Mouse (Mus musculus): Measurements from ENCODE around the gene Odf2. TPM values are rescaled to one million over a fixed set of nuclear protein-coding genes. Genes with fewer than 3 reads are reported as not detected.

Odf2 gene
- polyA plus RNA-seq (2015; fragmentation: Nextera tagmentation; extraction: Ambion mirVana): 33.1 and 36.9 TPM in 2 replicates

DNA sequence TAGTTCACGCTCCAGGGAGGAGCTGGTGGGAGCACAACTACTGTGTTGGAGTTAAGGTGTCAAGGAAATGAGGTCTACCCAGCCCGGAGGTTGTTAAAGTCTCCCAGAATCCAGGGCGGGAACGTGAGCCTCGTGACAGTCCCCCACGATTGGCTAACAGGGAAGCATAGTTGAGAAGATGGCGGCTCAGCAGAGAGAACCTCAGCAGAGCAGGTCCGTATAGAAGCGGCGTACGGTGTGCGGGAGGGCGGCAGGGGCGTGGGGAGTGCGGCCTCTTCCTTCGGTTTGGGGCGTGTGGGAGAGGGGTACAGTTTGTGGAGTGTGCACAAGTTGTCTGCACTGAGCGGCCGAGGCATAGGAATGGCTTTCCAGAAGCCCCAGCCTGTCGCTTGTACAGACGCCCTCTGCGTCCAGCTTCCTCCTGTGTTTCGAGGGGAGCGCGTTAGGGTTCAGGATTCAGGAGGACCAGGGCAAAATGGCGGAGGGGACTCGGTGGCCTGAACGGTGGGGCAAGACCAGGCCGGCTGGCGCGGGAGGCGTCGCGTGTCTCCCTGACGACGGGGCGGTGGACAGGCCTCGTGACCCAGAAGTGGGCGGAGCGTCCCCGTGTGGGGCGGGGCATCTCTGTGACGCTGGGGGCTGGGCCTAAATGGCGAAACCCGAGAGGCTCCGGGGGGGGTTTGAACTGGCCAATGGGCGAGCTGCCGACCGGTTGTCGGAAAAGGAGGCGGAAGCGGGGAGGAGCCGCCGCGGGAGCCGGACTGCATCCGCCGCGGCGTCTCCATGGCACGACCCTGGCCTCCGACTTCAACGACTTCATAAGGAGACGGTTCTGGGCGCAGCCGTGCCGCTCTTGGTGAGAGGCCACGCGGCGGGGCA, at the start of gene Odf2:
Gene Odf2, plus strand, starts transcription at position 156 of the 879 bp plus-strand sequence.
- Histone ChIP-seq H3K9me3 (replicated peaks; ENCODE audit: low read length) (no peaks in the 10 kb centered on the region), H3K4me3 (replicated peaks; ENCODE audit: low read depth, low read length) (peak within 1 kb of the TSS; percentile 86), H3K4me2 (ENCODE audit: low read length) (peak within 1 kb of the TSS; percentile 88), H3K27ac (peak within 1 kb of the TSS; percentile 87), H3K36me3 (ENCODE audit: insufficient read depth, low read length) (peaks cover 16% of the 10 kb centered on the region), H3K27me3 (ENCODE audit: insufficient read depth, low read length) (no peaks in the 10 kb centered on the region), H3K9ac (ENCODE audit: low read depth, low read length) (peak within 1 kb of the TSS; percentile 90), H3K4me1 (replicated peaks; ENCODE audit: insufficient read depth, low read length) (peaks cover 6% of the 10 kb centered on the region)
- DNase-seq (ENCODE audit: low spot score) (peak; percentile 98), ATAC-seq (replicated peaks; ENCODE audit: low FRiP score, low read depth) (peak; percentile 91)
- WGBS: under 1% methylated on average over 66 of the region's 70 CpGs
- TF ChIP-seq CTCF (IDR thresholded peaks at IDR 0.05; ENCODE audit: low read depth): no peak

DNA sequence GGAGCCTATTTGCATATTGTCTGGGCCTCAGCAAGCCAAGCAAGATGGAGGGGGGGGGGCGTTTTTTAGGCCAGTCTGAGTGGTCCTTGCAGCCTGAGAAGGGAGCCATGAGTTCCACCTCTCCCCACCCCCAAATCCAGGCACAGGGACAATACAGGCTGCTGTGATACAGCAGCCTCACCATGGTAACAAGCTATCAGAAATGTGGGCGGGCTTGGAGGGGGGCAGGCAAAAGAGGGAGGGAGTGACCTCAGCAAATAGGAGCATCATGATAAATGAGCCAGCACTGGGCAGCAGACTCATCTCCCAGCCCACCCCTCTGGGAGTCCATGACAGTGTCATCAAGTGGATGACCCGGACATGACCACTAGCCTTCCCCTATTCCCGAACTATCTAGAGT, 49.6 kb upstream of the Odf2 start:
- Histone ChIP-seq H3K4me2 (ENCODE audit: low read length) (no peak overlapping the region), H3K4me1 (replicated peaks; ENCODE audit: insufficient read depth, low read length) (no peaks in the 10 kb centered on the region), H3K27me3 (ENCODE audit: insufficient read depth, low read length) (peaks cover 4% of the 10 kb centered on the region), H3K4me3 (replicated peaks; ENCODE audit: low read depth, low read length) (no peak overlapping the region), H3K9ac (ENCODE audit: low read depth, low read length) (no peak overlapping the region), H3K9me3 (replicated peaks; ENCODE audit: low read length) (no peaks in the 10 kb centered on the region), H3K36me3 (ENCODE audit: insufficient read depth, low read length) (peaks cover 39% of the 10 kb centered on the region), H3K27ac (no peak overlapping the region)
- DNase-seq (ENCODE audit: low spot score) (no peak), ATAC-seq (replicated peaks; ENCODE audit: low FRiP score, low read depth) (no peak)
- WGBS: 69% methylated on average over 4 of the region's 4 CpGs
- no peak for TF ChIP-seq CTCF (IDR thresholded peaks at IDR 0.05; ENCODE audit: low read depth)

DNA sequence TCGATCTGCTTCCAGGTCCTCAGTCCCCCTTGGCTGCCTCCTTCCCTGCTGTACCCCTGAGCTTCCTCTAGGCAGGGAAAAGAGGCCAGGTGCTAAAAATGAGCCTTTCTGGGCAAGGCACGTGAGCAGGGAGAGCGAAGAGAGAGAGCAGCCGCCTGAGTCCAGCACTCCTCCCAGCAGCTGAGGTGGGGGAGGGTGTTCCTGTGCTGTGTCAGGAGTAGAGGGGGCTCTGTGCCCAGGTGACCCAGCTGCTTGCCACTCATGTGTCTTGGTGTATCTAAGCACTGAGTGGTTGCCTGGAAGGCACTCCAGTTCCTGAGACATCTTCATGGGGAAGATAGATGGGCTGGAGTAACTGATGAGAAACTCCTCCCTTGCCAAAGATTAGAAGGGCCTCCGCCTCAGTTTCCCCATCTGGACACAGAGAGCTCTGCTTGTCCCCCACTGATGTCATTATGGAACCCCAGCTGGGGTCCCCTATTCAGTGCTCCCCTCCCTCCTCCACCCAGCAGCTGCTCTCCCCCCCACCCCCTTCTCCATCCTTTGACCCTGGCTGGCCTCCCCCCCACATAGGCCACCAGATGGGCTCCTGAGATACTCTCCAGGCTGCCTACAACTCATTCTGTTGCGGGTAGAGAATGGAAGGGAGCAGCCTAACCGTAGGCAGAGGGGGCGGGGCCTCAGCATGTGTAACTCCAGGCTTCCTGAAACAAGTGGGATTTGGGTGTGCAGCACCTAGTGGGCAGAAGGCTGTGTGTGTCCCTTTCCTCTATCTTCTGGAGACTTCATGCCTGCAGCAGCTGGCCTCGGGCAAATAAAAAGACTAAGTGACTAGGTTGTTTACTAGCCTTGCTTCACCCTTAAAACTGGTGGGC, 45.6 kb upstream of the Odf2 start:
- no peaks in the 10 kb centered on the region for H3K9me3 ChIP-seq (replicated peaks; ENCODE audit: low read length)
- no peak for TF ChIP-seq CTCF (IDR thresholded peaks at IDR 0.05; ENCODE audit: low read depth)
- no peak overlapping the region for H3K27ac ChIP-seq
- peaks cover 5% of the 10 kb centered on the region; the same call in 1 of the 2 replicates for H3K4me1 ChIP-seq (replicated peaks; ENCODE audit: insufficient read depth, low read length)
- no peak overlapping the region for H3K4me2 ChIP-seq (ENCODE audit: low read length)
- H3K27me3 ChIP-seq (ENCODE audit: insufficient read depth, low read length): peaks cover 26% of the 10 kb centered on the region
- no peak overlapping the region for H3K9ac ChIP-seq (ENCODE audit: low read depth, low read length)
- DNase-seq (ENCODE audit: low spot score): no peak
- H3K4me3 ChIP-seq (replicated peaks; ENCODE audit: low read depth, low read length): no peak overlapping the region
- 69% methylated on average over 9 of the region's 9 CpGs for WGBS
- H3K36me3 ChIP-seq (ENCODE audit: insufficient read depth, low read length): peaks cover 26% of the 10 kb centered on the region
- 0 out of 2 replicates have a peak, but pooled peaks have one; percentile 15 for ATAC-seq (replicated peaks; ENCODE audit: low FRiP score, low read depth)

DNA sequence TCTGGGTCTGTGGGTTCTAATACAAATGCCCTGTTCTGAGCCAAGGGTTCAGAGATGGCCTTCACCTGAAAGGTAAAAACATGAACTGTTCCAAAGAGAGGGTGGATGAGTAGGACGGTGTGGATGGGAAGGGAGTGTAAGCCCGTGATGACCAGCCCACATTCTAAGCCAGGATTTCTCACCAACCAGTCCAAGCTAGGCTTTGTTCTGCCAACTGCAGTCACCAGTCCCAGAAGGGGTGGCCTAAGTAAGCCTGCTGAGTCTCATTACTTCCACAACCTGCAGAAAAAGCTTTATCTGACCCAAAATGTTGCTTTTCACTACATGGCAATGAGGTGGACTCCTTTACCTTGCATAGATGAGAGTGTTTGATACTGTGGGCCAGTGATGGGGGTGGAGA, 44.9 kb upstream of the Odf2 start:
- peaks cover 21% of the 10 kb centered on the region for H3K36me3 ChIP-seq (ENCODE audit: insufficient read depth, low read length)
- no peak overlapping the region for H3K27ac ChIP-seq
- TF ChIP-seq CTCF (IDR thresholded peaks at IDR 0.05; ENCODE audit: low read depth): no peak
- H3K4me3 ChIP-seq (replicated peaks; ENCODE audit: low read depth, low read length): no peak overlapping the region
- H3K4me1 ChIP-seq (replicated peaks; ENCODE audit: insufficient read depth, low read length): peaks cover 5% of the 10 kb centered on the region; the same call in 1 of the 2 replicates
- H3K4me2 ChIP-seq (ENCODE audit: low read length): no peak overlapping the region
- ATAC-seq (replicated peaks; ENCODE audit: low FRiP score, low read depth): 0 out of 2 replicates have a peak, but pooled peaks have one; percentile 10
- no peaks in the 10 kb centered on the region for H3K9me3 ChIP-seq (replicated peaks; ENCODE audit: low read length)
- H3K27me3 ChIP-seq (ENCODE audit: insufficient read depth, low read length): peaks cover 26% of the 10 kb centered on the region
- no peak for DNase-seq (ENCODE audit: low spot score)
- WGBS: 90% methylated on average over 2 of the region's 2 CpGs
- no peak overlapping the region for H3K9ac ChIP-seq (ENCODE audit: low read depth, low read length)

GRCm38 (mm10) chr2:29844661-29845060, 44.4 kb upstream of the Odf2 start:
- H3K9ac ChIP-seq (ENCODE audit: low read depth, low read length): no peak overlapping the region
- H3K36me3 ChIP-seq (ENCODE audit: insufficient read depth, low read length): peaks cover 20% of the 10 kb centered on the region
- no peaks in the 10 kb centered on the region for H3K9me3 ChIP-seq (replicated peaks; ENCODE audit: low read length)
- no peak overlapping the region for H3K27ac ChIP-seq
- peaks cover 5% of the 10 kb centered on the region; the same call in 1 of the 2 replicates for H3K4me1 ChIP-seq (replicated peaks; ENCODE audit: insufficient read depth, low read length)
- WGBS: 38% methylated on average over 3 of the region's 3 CpGs
- no peak overlapping the region for H3K4me3 ChIP-seq (replicated peaks; ENCODE audit: low read depth, low read length)
- no peak for DNase-seq (ENCODE audit: low spot score)
- H3K27me3 ChIP-seq (ENCODE audit: insufficient read depth, low read length): peaks cover 26% of the 10 kb centered on the region
- H3K4me2 ChIP-seq (ENCODE audit: low read length): no peak overlapping the region
- ATAC-seq (replicated peaks; ENCODE audit: low FRiP score, low read depth): no peak
- no peak for TF ChIP-seq CTCF (IDR thresholded peaks at IDR 0.05; ENCODE audit: low read depth)

GRCm38 (mm10) chr2:29845636-29846035, 43.4 kb upstream of the Odf2 start:
- Histone ChIP-seq H3K36me3 (ENCODE audit: insufficient read depth, low read length) (peaks cover 17% of the 10 kb centered on the region), H3K9me3 (replicated peaks; ENCODE audit: low read length) (no peaks in the 10 kb centered on the region), H3K4me3 (replicated peaks; ENCODE audit: low read depth, low read length) (peak overlapping the region; percentile 23; the same call in 1 of the 2 replicates), H3K4me1 (replicated peaks; ENCODE audit: insufficient read depth, low read length) (peaks cover 5% of the 10 kb centered on the region; the same call in 1 of the 2 replicates), H3K4me2 (ENCODE audit: low read length) (peak overlapping the region; percentile 51), H3K27ac (no peak overlapping the region), H3K9ac (ENCODE audit: low read depth, low read length) (0 out of 2 replicates have a peak overlapping the region, but pooled peaks have one; percentile 42), H3K27me3 (ENCODE audit: insufficient read depth, low read length) (peaks cover 26% of the 10 kb centered on the region)
- DNase-seq (ENCODE audit: low spot score) (no peak), ATAC-seq (replicated peaks; ENCODE audit: low FRiP score, low read depth) (no peak)
- 13% methylated on average over 24 of the region's 25 CpGs for WGBS
- TF ChIP-seq CTCF (IDR thresholded peaks at IDR 0.05; ENCODE audit: low read depth): no peak

Data from kidney, postnatal 0 days (tissue).